Mouse (Mus musculus) layer of hippocampus, adult 8-10 months (tissue): Measurements from ENCODE around the gene Ccdc84. TPM values are rescaled to one million over a fixed set of nuclear protein-coding genes. Genes with fewer than 3 reads are reported as not detected.
"Not testable (repeated sequence)": the region's sequence is repeated elsewhere in the genome, so short reads cannot be mapped to it uniquely, and the experiment has no call there.

Experiments
- DNase-seq, 2 experiments: peaks; one replicate each; pipeline ENCODE4 v3.0.0; 2022; ENCODE audit warnings: low spot score in 2 of 2
- total RNA-seq, 4 experiments: library from RNA; stranded (reverse); gene quantifications; 2 replicates each; pipeline ENCODE4 v1.2.4; 2022

Gene Ccdc84
- 10 to 100 TPM; 21.1 to 24.9 (median 23.4) TPM for total RNA-seq

DNA sequence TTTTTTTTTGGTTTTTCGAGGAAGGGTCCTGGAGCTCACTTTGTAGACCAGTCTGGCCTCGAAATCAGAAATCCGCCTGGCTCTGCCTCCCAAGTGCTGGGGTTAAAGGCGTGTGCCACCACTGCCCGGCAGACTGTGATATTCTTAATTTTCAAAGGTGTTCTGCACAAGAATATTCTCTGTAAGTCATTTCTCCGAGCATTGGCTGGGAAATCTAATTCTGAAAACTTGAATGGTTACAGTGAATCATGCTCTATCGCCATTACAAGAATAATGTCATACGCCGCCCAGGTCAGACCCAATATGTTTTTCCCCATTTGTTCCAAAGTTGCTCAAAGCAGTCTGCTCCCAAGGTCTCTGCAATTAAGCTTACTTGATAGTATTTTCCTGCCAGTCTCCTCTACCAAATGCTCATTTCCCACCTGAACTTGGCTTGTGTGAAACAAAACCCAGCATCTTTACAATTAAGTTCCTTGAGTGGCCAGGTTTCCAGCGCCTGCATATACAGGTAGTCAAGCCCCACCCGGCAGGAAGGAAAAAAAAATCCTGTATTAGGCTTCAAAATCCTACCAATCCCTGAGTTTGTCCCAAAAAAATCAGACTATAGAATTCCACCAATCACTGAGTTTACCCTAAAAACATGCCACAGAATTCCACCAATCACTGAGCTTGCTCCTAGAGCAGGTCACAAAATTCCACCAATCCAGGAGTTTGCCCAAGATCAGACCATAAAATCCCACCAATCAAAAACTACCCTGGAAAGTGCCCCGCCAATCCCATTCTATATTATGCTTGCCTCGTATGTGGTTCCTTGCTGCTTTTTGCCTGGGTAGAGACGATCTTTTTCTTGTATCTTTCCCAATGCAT is at the start of gene Ccdc84:
Ccdc84 (minus strand) TSS at position 51 of the 867 bp plus-strand sequence.
- DNase-seq, result no peak

DNA sequence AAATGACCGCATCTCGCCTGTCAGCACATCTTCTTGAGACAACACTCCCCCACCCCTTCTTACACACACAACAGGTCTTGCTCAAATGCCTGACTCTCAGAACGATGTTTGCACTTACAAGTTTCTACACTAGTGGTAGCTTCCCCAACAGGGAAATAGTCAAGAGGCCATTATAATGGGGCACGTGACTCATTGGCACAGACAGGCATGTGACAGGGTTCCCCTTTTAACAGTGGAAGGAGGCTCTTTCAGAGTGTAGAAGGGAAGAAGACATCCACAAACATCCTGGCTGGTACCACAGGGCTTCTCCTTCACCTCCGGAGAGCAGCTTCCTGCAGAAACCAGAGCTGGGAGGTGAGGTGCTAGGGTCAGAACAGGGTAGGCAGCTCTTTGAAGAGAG is 43.6 kb upstream of the Ccdc84 start:
- DNase-seq, result no peak

DNA sequence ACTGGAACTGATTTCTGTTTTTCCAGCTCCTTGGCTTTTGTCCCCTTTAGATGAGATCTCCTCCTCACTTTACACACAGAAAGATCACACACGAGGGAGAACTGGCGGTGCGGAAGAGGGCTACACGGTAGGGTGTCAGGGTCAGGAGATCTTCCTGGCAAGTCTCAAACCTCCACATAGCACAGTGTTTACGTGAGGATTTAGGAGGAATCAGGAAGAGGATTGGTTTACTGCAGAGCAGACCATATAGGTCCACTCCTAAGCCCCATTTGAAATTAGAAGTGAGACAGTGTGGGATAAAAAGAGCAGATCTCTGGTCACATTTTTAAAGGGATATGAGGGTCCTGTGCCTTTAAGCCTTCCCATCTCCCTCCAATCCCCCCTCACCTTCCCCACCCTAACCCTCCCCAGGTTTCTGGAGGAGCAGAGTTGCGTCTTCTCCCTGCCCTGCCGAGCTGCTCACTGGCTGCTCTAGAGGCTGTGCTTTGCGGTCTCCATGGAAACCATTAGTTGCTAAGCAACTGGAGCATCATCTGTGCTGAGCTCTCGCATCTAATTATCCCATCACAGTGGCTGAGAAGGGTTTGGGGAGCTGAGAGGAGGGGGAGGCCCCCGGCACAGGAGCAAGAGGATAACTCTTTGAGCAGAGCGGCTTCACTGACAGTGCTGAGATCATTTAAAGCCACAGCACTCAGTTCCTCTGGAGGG is 38.8 kb upstream of the Ccdc84 start:
- DNase-seq, result peak; percentile 88 to 92

DNA sequence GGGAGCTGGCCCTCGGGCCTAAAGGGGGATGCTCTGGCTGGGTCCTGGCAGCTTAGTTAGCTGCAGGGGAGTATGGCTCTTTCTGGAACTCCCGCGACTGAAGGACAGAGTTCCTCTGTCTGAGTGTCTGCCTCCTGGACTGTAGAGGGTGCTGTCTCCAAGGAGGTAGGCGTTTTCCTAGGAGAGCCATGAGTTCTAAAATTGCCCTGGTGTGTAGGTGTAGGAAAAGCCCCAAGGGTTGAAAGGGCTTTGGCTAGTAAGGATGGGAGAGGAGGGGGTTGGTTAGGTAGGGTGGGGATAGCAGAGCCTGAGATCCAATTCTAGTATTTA is 36.5 kb upstream of the Ccdc84 start, which contains the start of gene Upk2:
Upk2 (minus strand) TSS at position 86 of the 330 bp plus-strand sequence.
- DNase-seq, result no peak

DNA sequence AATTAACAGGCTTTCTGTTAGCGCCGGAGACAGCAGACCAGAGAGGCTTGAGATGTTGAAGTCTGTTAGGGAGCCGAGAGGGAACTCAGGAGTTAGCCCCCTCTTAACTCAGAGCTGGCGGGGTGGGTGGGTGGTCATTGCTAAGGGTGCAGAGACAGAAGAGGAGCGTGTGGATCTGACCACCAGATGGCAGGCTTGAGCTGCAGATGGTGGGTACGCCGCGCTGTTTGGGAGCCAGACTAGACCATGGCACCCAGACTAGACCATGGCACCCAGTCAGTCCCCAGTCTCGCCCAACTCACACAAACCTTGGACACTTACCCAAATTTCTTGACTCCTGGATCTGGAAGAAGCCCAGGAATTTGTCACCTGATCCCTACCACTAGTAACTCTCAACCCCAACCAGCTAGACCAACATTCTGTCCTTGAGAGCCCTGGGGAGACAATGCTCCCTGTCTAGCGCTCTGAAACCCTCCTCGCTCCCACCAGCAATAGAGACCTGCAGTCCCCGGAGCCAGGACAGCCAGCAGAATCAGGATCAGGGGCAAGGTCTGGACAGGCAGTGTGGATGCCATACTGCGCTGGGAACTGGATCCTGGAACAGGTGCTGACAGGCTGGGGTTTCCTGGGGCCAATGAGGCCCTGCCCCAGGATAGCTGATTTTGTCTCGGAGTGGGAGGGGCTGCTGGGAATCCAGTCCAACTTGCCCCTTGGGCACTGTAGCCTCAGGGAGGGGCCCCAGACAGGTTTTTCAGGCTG is 35.9 kb upstream of the Ccdc84 start:
- DNase-seq, result peak; percentile 63 to 88

DNA sequence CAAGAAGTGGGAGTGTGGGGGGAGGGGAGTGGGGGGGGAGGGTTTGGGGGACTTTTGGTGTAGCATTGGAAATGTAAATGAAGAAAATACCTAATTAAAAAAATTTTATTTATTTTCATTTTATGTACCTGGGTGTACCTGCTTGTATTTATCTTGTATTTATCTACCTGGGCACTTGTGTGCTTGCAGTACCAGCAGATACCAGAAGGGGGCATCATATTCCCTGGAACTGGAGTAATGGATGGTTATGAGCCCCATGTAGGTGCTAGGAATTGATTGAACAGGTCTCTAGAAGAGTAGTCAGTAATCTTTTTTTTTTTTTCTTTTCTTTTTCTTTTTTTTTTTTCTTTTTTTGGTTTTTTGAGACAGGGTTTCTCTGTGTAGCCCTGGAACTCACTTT is 32.0 kb upstream of the Ccdc84 start:
- no peak for DNase-seq

DNA sequence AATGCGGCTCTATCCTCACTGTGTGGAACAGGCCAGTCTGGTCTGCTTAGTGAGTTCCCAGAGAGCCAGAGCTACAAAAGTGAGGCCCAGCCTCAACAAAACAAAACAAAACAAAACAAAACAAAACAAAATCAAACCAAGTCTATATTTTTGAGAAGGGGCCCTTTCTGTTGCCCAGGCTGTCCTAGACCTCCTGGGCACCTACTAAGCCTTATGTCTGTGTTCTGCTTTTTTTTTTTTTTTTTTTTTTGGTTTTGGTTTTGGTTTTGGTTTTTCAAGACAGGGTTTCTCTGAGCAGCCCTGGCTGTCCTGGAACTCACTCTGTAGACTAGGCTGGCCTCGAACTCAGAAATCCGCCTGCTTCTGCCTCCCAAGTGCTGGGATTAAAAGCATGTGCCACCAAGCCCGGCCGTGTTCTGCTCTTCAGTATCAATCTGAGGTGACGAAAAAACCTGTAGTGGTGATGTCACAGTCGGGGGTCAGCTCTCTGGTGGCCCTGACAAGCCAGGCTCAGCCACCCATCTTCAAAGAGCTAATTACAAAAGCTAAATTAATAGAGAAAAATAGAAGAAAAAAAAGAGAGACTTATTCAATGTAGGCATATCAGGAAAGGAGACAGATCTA is 26.1 kb upstream of the Ccdc84 start:
- DNase-seq, result not testable (repeated sequence)

DNA sequence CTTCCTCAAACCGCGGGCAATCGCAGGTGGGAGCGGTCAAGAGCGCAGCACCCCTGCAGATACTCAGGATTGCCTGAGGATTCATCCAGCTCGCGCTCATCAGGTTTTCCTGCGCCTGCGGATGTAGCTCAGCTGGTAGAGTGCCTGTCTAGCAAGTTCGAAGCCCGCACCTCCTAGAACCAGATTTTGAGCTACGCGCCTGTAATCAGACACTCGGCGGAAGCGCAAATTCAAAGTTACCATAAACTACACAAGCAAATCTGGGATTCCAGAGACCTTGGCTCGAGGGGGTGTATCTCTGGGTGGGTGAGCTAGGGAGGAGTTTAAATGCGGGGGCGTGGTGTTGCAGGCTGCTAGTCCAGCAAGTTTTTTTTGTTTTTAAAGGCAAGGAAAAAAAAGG is 22.6 kb upstream of the Ccdc84 start, which contains the start of gene Foxr1:
Foxr1 (minus strand) TSS at position 176 of the 400 bp plus-strand sequence.
- no peak for DNase-seq

DNA sequence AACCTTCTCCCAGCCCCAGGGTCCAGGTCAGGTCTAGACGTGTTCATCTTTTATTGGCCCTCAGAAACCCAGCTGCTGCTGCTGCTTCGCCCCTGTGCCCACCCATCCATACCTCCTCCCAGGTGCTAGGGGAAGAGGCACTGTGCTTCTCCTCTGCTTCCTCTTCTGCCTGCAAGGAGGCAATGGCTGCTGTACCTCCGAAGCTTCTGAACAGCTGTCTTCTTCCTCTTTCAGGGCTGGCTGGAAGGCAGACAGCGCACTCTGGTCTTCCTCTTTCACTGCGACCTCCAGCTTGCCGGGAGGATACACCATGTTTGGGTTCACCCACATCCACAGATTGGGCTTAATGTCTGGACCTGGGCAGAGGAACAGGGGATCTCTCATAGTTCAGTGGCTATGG is 17.4 kb upstream of the Ccdc84 start:
- DNase-seq, result no peak

DNA sequence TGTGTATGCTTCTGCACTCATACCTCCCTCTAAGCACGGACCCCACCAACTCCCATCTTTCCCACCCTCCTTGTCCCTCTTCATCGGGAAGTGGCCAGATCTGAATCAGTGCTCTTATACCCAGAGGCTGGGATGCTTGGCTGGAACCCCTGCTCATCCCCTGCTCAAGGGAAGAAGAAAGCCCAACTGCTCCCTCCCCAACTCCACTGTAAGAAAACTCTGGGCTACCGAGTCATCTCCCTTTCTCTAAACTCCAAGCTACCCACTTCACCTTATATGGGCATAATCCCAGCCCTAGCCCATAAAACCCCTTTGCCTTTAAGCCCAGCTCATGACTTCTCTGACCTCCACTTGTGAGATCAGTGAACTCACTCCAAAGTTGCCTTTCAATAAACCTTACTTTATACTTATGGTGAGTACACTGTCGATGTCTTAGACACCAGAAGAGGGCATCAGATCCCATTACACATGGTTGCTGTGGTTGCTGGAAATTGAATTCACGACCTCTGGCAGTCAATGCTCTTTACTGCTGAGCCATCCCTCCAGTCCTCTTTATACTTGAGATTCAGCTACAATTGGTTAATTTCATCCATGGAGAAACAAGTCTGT is 14.3 kb upstream of the Ccdc84 start:
- DNase-seq, result no peak

DNA sequence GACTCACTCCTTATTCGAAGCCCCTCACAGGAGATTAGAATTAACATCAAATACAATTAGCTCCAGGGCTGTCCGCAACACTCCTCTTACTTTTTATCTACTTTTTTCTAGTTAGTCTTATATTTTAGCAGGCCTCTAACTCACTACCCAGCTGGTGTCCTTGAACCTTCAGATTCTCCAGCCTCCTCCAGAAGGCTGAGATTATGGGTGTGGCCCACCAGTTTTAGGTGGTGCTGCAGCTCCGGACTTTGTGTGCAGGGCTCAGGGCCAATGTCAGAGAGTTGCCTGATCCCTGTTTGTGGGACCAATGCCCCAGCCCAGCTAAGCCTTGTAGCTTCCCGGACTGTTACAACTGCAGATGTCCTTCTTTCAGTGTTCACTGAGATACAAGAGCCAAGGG is 5.2 kb upstream of the Ccdc84 start:
- no peak for DNase-seq

DNA sequence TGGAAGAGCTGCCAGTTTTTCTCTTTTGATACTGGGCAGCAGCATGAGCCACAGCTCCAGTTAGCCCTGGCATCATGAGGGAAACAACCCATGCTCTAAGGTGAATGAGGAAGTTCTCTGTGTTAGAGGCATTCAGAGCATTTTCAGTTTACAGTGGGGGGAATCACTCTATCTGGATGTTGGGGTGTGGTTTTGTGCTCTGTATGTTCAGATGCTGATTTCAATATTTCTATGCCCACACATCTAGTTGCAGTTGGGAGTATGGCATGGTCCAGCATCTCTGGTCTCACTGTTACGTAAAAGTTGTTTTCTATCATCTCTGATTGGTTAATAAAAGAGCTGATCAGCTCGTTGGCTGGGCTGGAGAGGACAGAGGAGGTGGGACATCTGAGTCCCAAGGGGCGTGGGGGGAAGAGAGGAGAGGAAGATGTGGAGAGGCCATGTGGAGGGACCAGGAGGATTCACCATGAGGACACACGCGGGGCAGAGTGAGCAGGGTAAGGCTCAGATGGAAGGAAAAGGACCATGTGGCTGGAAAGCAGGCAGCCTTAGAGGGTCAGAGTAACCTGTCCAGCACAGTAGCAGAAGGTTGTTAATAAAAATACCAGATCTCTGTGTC is 2.0 kb upstream of the Ccdc84 start:
- no peak for DNase-seq

DNA sequence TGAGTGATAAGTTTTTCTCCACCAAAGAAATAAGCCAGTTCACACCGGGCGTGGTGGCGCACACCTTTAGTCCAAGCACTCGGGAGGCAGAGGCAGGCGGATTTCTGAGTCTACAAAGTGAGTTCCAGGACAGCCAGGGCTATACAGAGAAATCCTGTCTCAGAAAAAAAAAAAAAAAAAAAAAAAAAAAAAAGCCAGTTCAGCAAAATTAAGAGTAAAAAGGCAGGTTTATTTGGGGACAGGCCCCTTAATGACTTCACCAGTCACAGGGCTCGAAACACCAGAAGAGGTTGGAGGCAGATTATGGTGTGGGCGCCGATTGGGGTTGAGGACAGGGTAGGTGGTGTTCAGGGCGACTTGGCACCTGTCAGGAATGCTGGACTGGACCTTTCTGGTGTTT is 1.4 kb upstream of the Ccdc84 start:
- DNase-seq, result not testable (repeated sequence)

DNA sequence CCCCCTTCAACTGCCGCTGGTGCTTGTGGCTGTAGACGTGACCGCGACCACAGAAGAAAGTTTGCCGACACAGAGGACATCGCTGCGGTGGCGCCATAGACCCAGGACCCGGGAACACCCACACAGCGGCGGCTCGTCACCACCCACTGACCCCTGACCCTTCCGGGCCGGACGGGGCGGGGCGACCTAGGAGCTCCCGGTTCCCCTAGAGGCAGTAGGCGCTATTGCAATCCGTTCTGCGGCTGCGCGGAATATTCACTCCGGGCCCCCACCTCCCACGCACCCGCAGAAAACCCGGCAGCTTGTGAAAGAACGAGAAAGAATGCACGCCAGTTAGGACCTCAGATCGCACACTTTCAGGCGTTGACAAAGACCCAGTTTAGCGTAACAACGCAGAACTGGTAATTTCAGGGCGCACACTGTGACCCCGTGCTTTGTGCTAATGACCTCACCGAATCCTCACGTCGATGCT is 441 bp downstream of the Ccdc84 start:
- DNase-seq, result peak; percentile 91 to 95

DNA sequence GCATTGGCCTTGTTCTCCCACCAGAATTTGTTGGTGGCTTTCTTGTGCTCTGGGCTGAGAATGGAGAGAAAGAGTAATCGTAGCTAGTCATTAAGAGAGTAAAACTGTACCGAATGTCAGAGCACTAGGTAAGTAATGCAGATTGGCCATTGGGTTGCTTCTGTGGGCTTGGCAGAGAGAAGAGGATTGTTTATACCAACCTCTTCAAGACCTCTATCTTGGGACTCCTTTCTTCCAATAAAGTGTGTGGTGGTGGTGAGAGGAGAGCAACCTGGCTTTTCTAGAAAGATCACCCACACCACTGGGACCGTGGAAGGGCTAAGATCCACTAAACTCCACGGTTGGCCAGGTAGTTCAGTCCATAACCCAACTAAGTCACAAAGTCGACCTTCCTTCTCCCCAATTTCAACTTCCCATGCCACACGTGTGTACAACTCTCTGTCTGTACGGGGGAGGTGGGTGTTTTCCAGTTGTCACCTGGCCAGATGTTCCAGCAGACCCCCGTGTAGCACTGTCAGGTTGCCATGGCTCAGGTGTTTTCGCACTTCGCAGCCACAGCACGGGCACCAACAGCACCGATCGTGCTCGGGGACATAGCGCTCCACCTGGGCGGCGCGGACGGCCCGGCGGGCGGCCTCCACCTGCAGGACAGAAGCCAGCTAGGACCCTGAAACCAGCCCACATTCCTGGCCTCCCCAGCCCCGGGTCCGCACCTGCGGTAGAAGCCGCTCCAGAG is 1.0 kb downstream of the Ccdc84 start:
- no peak for DNase-seq

DNA sequence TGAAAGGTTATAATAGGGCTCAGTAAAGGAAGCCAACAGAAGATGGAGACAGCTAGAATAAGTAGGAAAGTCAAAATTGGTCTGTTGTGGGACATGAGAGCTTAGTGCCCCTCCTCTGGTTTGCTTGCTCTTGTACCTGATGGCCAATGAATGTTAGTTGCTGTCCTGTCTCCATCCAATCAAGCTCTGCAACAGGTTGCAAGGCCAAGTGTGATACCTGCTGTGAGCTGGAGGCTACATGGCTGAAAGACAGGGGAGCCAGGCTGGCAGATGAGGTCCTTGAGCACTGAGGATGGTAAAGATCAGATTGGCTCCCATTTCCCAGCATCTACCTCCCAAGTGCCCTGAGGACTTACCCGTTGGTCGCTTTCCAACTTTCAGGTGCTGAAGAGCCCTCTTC is 5.6 kb downstream of the Ccdc84 start:
- no peak for DNase-seq

DNA sequence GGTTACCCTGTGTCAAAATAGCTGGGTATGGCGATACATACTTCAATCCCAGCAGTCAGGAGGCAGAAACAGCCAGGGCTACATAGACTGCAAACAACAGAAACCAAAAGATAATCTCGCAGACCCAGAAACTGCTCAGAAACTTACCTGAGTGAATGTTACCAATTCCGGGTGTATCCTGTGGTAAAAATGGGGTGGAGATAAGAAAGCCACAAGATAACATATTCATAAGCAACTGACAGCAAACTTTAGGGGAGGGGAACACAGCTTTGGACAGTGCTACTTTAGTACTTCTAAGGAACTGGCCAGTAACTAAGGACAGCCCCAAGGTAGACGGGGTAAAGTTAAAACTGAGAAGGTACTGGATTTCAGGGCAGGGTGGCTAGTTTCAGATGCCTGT is 6.1 kb downstream of the Ccdc84 start:
- DNase-seq, result no peak

DNA sequence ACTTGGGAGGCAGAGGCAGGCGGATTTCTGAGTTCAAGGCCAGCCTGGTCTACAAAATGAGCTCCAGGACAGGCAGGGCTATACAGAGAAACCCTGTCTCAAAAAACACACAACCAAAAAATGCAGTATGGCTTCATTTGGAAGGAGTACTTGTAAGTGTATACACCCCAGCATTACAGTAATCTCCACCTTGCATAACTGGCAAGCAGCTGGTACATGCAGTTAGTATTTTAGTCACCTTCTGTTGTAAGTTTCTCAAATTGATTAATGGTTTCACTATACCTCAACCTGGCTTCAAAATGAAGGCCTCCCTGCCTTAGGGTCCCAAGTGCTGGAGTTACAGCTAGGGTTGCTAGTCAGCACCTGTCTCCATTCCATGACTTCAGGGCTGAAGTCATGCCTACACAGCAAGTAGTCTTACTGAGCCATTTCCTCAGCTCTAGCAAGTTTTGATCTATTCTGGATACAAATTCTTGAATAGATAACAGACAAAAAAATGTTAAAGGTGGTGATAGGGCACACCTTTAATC is 6.7 kb downstream of the Ccdc84 start:
- DNase-seq, result no peak

DNA sequence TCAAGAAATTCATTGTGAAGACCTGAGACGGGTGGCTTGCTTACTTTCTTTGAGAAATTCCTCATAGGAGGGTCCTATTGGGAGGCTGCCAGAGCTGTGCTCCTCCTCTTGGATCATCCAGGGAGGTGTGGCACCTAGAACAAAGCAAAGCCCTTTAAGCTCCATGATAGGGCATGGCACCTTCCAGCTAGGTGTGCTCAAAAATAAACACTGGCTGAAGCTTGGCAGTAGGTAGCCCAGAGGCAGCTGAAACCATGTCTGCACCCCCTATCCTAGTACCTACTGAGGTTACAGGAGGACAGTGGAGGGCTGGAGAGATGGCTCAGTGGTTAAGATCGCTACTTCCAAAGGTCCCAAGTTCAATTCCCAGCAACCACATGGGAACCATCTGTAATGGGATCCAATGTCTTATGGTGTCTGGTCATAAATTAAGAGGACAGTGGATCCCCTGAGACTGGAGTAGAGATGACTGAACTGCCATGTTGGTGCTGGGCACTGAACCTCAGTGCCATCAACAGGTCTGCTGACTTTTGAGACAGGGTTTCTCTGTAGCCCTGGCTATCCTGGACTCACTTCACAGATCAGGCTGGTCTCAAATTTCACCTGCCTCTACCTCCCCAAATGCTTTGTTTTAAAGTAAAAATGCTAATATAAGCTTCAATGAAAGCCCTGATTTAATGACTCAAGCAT is 7.6 kb downstream of the Ccdc84 start:
- no peak for DNase-seq
